Mouse (Mus musculus) heart, embryonic 12.5 days (tissue): ENCODE measurements around the gene Nfil3. TPM values are rescaled to one million over a fixed set of nuclear protein-coding genes. Genes with fewer than 3 reads are reported as not detected.

Experiments used
- ATAC-seq: fragments of 200-750 bp; cut with Nextera tagmentation; 2 replicates; pipeline ENCODE4 v1.8.0; 2017; ENCODE audit warnings: moderate TSS enrichment, moderate library complexity; ENCODE audit not compliant: insufficient number of reproducible peaks, low FRiP score
- H3K27ac ChIP-seq: fragments of 300-500 bp; sonication (generic); 2 replicates; pipeline ENCODE4 v1.5.1; 2016; ENCODE audit warnings: mild to moderate bottlenecking, moderate library complexity; ENCODE audit not compliant: poor library complexity, severe bottlenecking
- H3K27me3 ChIP-seq: fragments of 300-500 bp; sonication (generic); replicated peaks from 2 replicates; pipeline ENCODE4 v1.6.1; 2016; ENCODE audit warnings: mild to moderate bottlenecking, moderate library complexity
- H3K36me3 ChIP-seq: fragments of 300-500 bp; sonication (generic); 2 replicates; pipeline ENCODE4 v1.6.1; 2016; ENCODE audit warnings: mild to moderate bottlenecking, moderate library complexity
- H3K4me1 ChIP-seq: fragments of 300-500 bp; sonication (generic); replicated peaks from 2 replicates; pipeline ENCODE4 v1.6.1; 2016; ENCODE audit warnings: mild to moderate bottlenecking
- H3K4me2 ChIP-seq: fragments of 300-500 bp; sonication (generic); 2 replicates; pipeline ENCODE4 v1.6.1; 2016; ENCODE audit warnings: mild to moderate bottlenecking, moderate library complexity
- H3K4me3 ChIP-seq: fragments of 300-500 bp; sonication (generic); 2 replicates; pipeline ENCODE4 v1.5.1; 2016; ENCODE audit warnings: mild to moderate bottlenecking
- H3K9ac ChIP-seq: fragments of 300-500 bp; sonication (generic); 2 replicates; pipeline ENCODE4 v1.6.1; 2016; ENCODE audit warnings: mild to moderate bottlenecking, moderate library complexity
- H3K9me3 ChIP-seq: fragments of 300-500 bp; sonication (generic); replicated peaks from 2 replicates; pipeline ENCODE4 v1.6.1; 2016; ENCODE audit warnings: mild to moderate bottlenecking, moderate library complexity
- WGBS: fragments of 180-500 bp; shearing (Covaris S2); methylation state at CpG from one replicate; pipeline ENCODE4 v1.1.7; 2016; 5-methylcytosine and 5-hydroxymethylcytosine counted together
- polyA plus RNA-seq: library from polyadenylated mRNA; unstranded; fragments of >200 nt; fragmentation: Nextera tagmentation; extraction: Ambion mirVana; gene quantifications from 2 replicates; pipeline ENCODE4 v1.2.1, GENCODE M21; 2016

Gene Nfil3
- polyA plus RNA-seq, 1 experiment from 2014 or later = 46.3 TPM

GRCm38 (mm10) chr13:52982703-52983102 lies 1.8 kb upstream of the Nfil3 start:
- Histone ChIP-seq H3K27ac (no peak overlapping the region), H3K4me3 (peak overlapping the region; percentile 43), H3K27me3 (no peaks in the 10 kb centered on the region), H3K36me3 (no peaks in the 10 kb centered on the region), H3K4me2 (peak overlapping the region; percentile 72), H3K9me3 (no peaks in the 10 kb centered on the region), H3K4me1 (peaks cover 13% of the 10 kb centered on the region), H3K9ac (no peak overlapping the region)
- ATAC-seq = no peak
- WGBS = under 1% methylated on average over 12 of the region's 12 CpGs

DNA sequence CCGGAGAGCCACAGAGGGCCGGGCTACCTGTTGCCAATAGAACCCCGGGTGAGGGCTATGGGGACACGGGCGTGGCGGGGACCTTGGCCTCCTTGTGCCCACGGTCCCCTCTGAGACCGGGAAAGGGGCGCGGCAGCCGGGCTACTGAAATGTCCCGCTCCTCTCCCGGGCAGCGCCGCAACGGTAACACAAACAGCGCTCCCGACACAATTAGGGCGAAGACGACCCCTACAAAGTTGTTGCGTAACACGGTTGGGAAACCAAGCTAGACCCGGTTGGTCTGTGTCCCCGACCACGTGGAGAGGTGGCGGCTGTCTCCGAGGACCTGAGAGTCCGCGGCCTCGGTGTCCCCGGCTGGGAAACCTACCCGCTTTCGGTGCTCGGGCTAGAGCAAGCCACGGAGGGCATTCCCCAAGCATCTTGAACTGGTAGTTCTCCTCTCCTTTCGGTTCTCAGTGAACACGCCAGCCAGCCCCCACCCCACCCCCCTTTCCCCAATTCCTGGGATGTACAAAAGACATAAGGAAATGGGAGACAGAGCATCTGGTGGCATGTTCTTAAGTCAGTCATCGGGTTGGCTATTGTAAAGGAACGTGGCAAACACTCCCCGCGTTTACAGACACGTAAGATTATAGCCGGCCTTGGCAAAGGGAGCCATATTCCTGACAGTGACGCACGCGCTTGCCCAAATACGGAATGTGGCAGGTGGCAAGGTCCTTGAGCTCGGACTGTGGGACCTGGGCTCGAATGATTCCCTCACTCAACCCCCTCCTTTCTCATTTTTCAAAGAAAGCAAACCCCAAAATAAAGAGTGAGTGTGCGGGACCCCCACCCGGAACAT lies 788 bp upstream of the Nfil3 start:
- peak; percentile 19; the same call in 1 of the 2 replicates for ATAC-seq
- peak overlapping the region; percentile 96 for H3K4me3 ChIP-seq
- peak overlapping the region; percentile 82 for H3K9ac ChIP-seq
- H3K4me2 ChIP-seq = peak overlapping the region; percentile 95
- no peaks in the 10 kb centered on the region for H3K9me3 ChIP-seq
- H3K27ac ChIP-seq = peak overlapping the region; percentile 86
- H3K4me1 ChIP-seq = peaks cover 20% of the 10 kb centered on the region
- no peaks in the 10 kb centered on the region for H3K27me3 ChIP-seq
- WGBS = under 1% methylated on average over 51 of the region's 51 CpGs
- H3K36me3 ChIP-seq = no peaks in the 10 kb centered on the region

- peaks cover 29% of the 10 kb centered on the region for H3K4me1 ChIP-seq
- peak overlapping the region; percentile 99 for H3K9ac ChIP-seq
- ATAC-seq = peak; percentile 41
- H3K4me2 ChIP-seq = peak overlapping the region; percentile 95
- peak overlapping the region; percentile 97 for H3K27ac ChIP-seq
- no peaks in the 10 kb centered on the region for H3K36me3 ChIP-seq
- 0% methylated on average over 72 of the region's 77 CpGs for WGBS
- H3K4me3 ChIP-seq = peak overlapping the region; percentile 96
- no peaks in the 10 kb centered on the region for H3K9me3 ChIP-seq
- H3K27me3 ChIP-seq = no peaks in the 10 kb centered on the region
Observed at GRCm38 (mm10) chr13:52980211-52980950, 492 bp downstream of the Nfil3 start.

DNA sequence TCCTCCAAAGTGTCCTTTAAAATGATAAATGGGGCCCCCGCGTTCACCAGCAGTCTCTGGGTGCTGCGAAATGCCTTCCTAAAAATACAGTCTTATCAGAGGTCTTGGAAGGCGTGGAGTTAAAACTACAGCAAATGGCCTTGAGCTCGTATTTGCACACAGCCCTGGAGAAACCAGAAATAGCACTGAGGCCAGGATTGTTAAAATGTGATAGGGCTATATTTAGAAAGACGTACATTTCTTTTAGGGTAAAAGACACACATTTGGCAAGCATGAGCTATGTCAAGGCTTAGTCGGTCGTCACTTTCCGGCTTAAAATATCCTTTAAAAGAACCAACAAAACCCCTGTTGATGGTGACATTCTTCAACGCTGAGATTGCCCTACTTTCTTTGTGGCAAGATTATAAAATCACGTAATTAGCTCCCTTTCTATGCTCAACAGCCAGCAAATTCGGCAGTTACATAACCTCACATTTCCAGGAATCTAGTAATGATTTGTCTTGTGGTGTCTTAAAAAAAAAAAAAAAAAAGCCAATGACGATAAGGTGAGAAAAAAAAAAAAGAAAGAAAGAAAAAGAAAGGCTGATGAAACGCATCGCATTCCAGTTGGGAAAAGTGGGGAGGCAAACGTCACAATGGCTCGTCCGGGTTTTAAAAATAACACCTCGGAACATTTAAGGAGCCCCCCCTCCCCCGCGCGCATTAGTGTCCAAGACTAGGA lies 1.4 kb downstream of the Nfil3 start:
- no peak for ATAC-seq
- under 1% methylated on average over 22 of the region's 22 CpGs for WGBS
- Histone ChIP-seq H3K4me1 (peaks cover 37% of the 10 kb centered on the region), H3K36me3 (no peaks in the 10 kb centered on the region), H3K9me3 (no peaks in the 10 kb centered on the region), H3K27me3 (no peaks in the 10 kb centered on the region), H3K27ac (peak overlapping the region; percentile 97), H3K4me3 (peak overlapping the region; percentile 96), H3K9ac (peak overlapping the region; percentile 99), H3K4me2 (peak overlapping the region; percentile 95)

GRCm38 (mm10) chr13:52978321-52978981 lies 2.4 kb downstream of the Nfil3 start:
- Histone ChIP-seq H3K27ac (peak overlapping the region; percentile 99), H3K27me3 (no peaks in the 10 kb centered on the region), H3K4me1 (peaks cover 48% of the 10 kb centered on the region), H3K9ac (peak overlapping the region; percentile 94), H3K36me3 (no peaks in the 10 kb centered on the region), H3K4me2 (peak overlapping the region; percentile 96), H3K4me3 (peak overlapping the region; percentile 71), H3K9me3 (no peaks in the 10 kb centered on the region)
- ATAC-seq = peak; percentile 33
- under 1% methylated on average over 64 of the region's 64 CpGs for WGBS

GRCm38 (mm10) chr13:52977757-52978156 lies 3.1 kb downstream of the Nfil3 start:
- Histone ChIP-seq H3K4me2 (peak overlapping the region; percentile 96), H3K4me3 (peak overlapping the region; percentile 71), H3K4me1 (peaks cover 54% of the 10 kb centered on the region), H3K9ac (peak overlapping the region; percentile 42), H3K9me3 (no peaks in the 10 kb centered on the region), H3K27me3 (no peaks in the 10 kb centered on the region), H3K27ac (peak overlapping the region; percentile 48; the same call in 1 of the 2 replicates), H3K36me3 (no peaks in the 10 kb centered on the region)
- ATAC-seq = no peak
- WGBS = 17% methylated on average over 4 of the region's 4 CpGs

DNA sequence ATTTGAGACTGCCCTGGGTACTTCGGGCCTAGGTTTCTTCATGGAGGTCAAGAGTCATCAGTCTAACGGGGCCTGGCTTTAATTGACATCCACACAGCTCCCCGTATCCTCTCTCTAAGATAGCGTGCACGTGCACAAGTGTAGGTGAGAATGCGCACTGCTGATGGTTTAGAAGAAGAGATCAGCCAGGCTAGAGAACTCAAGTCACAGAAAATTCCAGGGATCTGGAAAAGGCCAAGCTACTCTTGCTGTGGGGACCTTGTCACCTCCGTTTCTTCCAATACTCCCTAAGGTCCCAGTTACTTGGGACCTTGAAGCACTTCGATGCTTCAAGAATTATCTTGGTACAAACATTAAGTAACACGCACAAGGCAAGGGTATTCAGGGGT lies 3.7 kb downstream of the Nfil3 start:
- Histone ChIP-seq H3K9ac (peak overlapping the region; percentile 32; the same call in 1 of the 2 replicates), H3K4me3 (peak overlapping the region; percentile 71), H3K9me3 (no peaks in the 10 kb centered on the region), H3K27me3 (no peaks in the 10 kb centered on the region), H3K36me3 (no peaks in the 10 kb centered on the region), H3K27ac (peak overlapping the region; percentile 48), H3K4me1 (peaks cover 53% of the 10 kb centered on the region), H3K4me2 (peak overlapping the region; percentile 96)
- no peak for ATAC-seq
- 53% methylated on average over 9 of the region's 9 CpGs for WGBS

- H3K27ac ChIP-seq = peak overlapping the region; percentile 48
- H3K4me2 ChIP-seq = peak overlapping the region; percentile 96
- peaks cover 54% of the 10 kb centered on the region for H3K4me1 ChIP-seq
- 24% methylated on average over 16 of the region's 16 CpGs for WGBS
- no peaks in the 10 kb centered on the region for H3K9me3 ChIP-seq
- no peaks in the 10 kb centered on the region for H3K36me3 ChIP-seq
- peak overlapping the region; percentile 71 for H3K4me3 ChIP-seq
- no peaks in the 10 kb centered on the region for H3K27me3 ChIP-seq
- peak overlapping the region; percentile 56 for H3K9ac ChIP-seq
- no peak for ATAC-seq
Observed at GRCm38 (mm10) chr13:52976510-52977220, 4.2 kb downstream of the Nfil3 start.

GRCm38 (mm10) chr13:52976130-52976509 lies 4.8 kb downstream of the Nfil3 start:
- 42% methylated on average over 8 of the region's 8 CpGs for WGBS
- ATAC-seq = no peak
- no peaks in the 10 kb centered on the region for H3K9me3 ChIP-seq
- no peaks in the 10 kb centered on the region for H3K27me3 ChIP-seq
- peak overlapping the region; percentile 56; the same call in 1 of the 2 replicates for H3K9ac ChIP-seq
- peaks cover 59% of the 10 kb centered on the region for H3K4me1 ChIP-seq
- no peak overlapping the region for H3K27ac ChIP-seq
- no peaks in the 10 kb centered on the region for H3K36me3 ChIP-seq
- H3K4me2 ChIP-seq = peak overlapping the region; percentile 96
- H3K4me3 ChIP-seq = no peak overlapping the region

DNA sequence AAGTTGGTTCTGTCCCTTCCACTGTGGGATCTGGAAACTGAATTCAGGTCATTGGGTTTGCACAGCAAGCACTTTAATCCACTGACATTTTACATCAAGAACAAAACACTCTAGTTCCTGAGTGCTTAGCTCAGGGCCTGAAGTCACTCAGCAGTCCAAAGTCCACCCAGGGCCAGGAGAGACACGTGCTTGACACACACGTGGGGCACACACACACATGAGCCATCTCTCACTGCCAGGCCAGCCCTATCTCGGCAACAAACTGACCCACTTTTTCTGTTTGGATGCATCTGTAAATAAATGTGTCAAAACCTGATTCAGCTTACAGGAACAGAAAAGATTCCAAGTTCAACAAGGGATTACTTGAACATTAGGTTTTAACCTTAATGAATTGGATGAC lies 6.2 kb downstream of the Nfil3 start:
- no peaks in the 10 kb centered on the region for H3K27me3 ChIP-seq
- no peak overlapping the region for H3K4me3 ChIP-seq

More for the DNA sequence above, 6.2 kb downstream of the Nfil3 start:
- Histone ChIP-seq H3K27ac (no peak overlapping the region; the same call in 1 of the 2 replicates), H3K4me1 (peaks cover 72% of the 10 kb centered on the region), H3K9ac (no peak overlapping the region), H3K4me2 (no peak overlapping the region), H3K36me3 (no peaks in the 10 kb centered on the region), H3K9me3 (no peaks in the 10 kb centered on the region)
- WGBS = 47% methylated on average over 3 of the region's 3 CpGs
- no peak for ATAC-seq
